Comparison of ENCODE assay signal across 8 mouse cellular contexts in the genomic region with DNA sequence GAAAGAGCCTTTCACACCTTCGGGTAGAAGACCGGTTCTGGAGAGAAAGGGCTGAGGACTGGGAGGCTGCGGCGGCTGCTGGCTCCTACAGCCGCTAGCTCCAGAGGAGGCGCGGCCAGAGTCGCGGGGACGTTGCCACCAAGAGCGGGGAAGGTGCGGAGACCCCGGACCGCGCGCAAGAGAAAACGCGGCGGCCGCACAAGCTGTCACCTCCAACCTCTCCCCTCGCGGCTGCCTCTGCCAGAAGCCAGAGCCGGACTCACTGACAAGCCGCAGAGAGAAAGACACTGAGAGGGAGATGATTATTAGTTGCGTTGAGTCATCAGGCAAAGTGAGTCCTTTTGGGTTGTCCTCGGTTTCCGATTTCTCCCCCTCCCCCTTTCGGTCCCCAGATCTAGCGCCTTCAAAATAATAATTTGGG. TPM values are rescaled to one million over a fixed set of nuclear protein-coding genes. Genes with fewer than 3 reads are reported as not detected.
DNase-seq lines count a peak whose midpoint lies in the region; ATAC-seq and TF ChIP-seq lines count a peak whose summit lies in the region.

No protein-coding gene starts in this region.

- DNase-seq in adrenal gland, adult 2 months: peak; percentile 74
- DNase-seq in adrenal gland, postnatal 4 days (ENCODE audit: low spot score in 2 of 2): no peak
- DNase-seq in 3T3-L1 (ENCODE audit: low read depth, low spot score): peak; percentile 73
- peak; percentile 55 for DNase-seq in embryonic facial prominence, embryonic 11.5 days (ENCODE audit: low spot score)
- DNase-seq in midbrain, postnatal 0 days (ENCODE audit: low spot score): no peak
- DNase-seq in ovary, postnatal 36 days (ENCODE audit: low spot score): no peak
- DNase-seq in thymus, postnatal 14 days: no peak

- H3K27ac ChIP-seq in embryonic facial prominence, embryonic 11.5 days (replicated peaks; ENCODE audit: low read depth, low read length): peak overlapping the region; percentile 94; the same call in 1 of the 2 replicates
- H3K27ac ChIP-seq in intestine, postnatal 0 days (ENCODE audit: low read depth, low read length): no peak overlapping the region
- no peak overlapping the region for H3K27ac ChIP-seq in midbrain, postnatal 0 days (ENCODE audit: low read depth, low read length)

- peak overlapping the region; percentile 87 for H3K4me3 ChIP-seq in embryonic facial prominence, embryonic 11.5 days (ENCODE audit: low read depth, low read length)
- H3K4me3 ChIP-seq in intestine, postnatal 0 days (ENCODE audit: low read depth, low read length): peak overlapping the region; percentile 71
- peak overlapping the region; percentile 44 for H3K4me3 ChIP-seq in midbrain, postnatal 0 days (ENCODE audit: low read depth, low read length)

- no peaks in the 10 kb centered on the region for H3K9me3 ChIP-seq in embryonic facial prominence, embryonic 11.5 days (replicated peaks; ENCODE audit: control insufficient read depth, low read length)
- H3K9me3 ChIP-seq in intestine, postnatal 0 days (ENCODE audit: control insufficient read depth): no peaks in the 10 kb centered on the region
- H3K9me3 ChIP-seq in midbrain, postnatal 0 days (ENCODE audit: low read length): no peaks in the 10 kb centered on the region

- peak overlapping the region; percentile 97 for H3K4me2 ChIP-seq in embryonic facial prominence, embryonic 11.5 days (ENCODE audit: low read depth, low read length)
- peak overlapping the region; percentile 98 for H3K4me2 ChIP-seq in intestine, postnatal 0 days (replicated peaks; ENCODE audit: low read depth)
- H3K4me2 ChIP-seq in midbrain, postnatal 0 days (ENCODE audit: low read depth, low read length, poor library complexity, severe bottlenecking): peak overlapping the region; percentile 98

- 0% methylated on average over 29 of the region's 29 CpGs for WGBS in embryonic facial prominence, embryonic 11.5 days
- WGBS in intestine, postnatal 0 days: 0% methylated on average over 29 of the region's 29 CpGs
- WGBS in midbrain, postnatal 0 days: under 1% methylated on average over 29 of the region's 29 CpGs

- TF ChIP-seq CTCF in intestine, postnatal 0 days (IDR thresholded peaks at IDR 0.05; ENCODE audit: low read depth): no peak
- TF ChIP-seq CTCF in midbrain, postnatal 0 days (IDR thresholded peaks at IDR 0.05): no peak

- peaks cover 4% of the 10 kb centered on the region for H3K4me1 ChIP-seq in embryonic facial prominence, embryonic 11.5 days (ENCODE audit: control insufficient read depth, insufficient read depth, low read length)
- no peaks in the 10 kb centered on the region for H3K4me1 ChIP-seq in intestine, postnatal 0 days (replicated peaks; ENCODE audit: control insufficient read depth, insufficient read depth, low read length)
- H3K4me1 ChIP-seq in midbrain, postnatal 0 days (ENCODE audit: insufficient read depth, low read length): peaks cover 9% of the 10 kb centered on the region; the same call in 1 of the 2 replicates

- ATAC-seq in embryonic facial prominence, embryonic 11.5 days (replicated peaks; ENCODE audit: insufficient number of reproducible peaks, low FRiP score, low TSS enrichment, low read depth): peak; percentile 20
- no peak for ATAC-seq in intestine, postnatal 0 days
- no peak for ATAC-seq in midbrain, postnatal 0 days (ENCODE audit: low FRiP score)

- H3K9ac ChIP-seq in embryonic facial prominence, embryonic 11.5 days (replicated peaks; ENCODE audit: low read length): peak overlapping the region; percentile 97
- peak overlapping the region; percentile 71 for H3K9ac ChIP-seq in intestine, postnatal 0 days (ENCODE audit: low read depth, low read length)
- H3K9ac ChIP-seq in midbrain, postnatal 0 days (replicated peaks; ENCODE audit: low read length, poor library complexity, severe bottlenecking): no peak overlapping the region

- no peaks in the 10 kb centered on the region for H3K36me3 ChIP-seq in embryonic facial prominence, embryonic 11.5 days (replicated peaks; ENCODE audit: control insufficient read depth, insufficient read depth, low read depth, low read length)
- no peaks in the 10 kb centered on the region for H3K36me3 ChIP-seq in intestine, postnatal 0 days (ENCODE audit: control insufficient read depth, insufficient read depth)
- no peaks in the 10 kb centered on the region for H3K36me3 ChIP-seq in midbrain, postnatal 0 days (ENCODE audit: insufficient read depth, low read length)

- peaks cover 19% of the 10 kb centered on the region for H3K27me3 ChIP-seq in embryonic facial prominence, embryonic 11.5 days (ENCODE audit: control insufficient read depth, insufficient read depth, low read length)
- peaks cover 33% of the 10 kb centered on the region for H3K27me3 ChIP-seq in intestine, postnatal 0 days (replicated peaks; ENCODE audit: control insufficient read depth, insufficient read depth, low read length)
- H3K27me3 ChIP-seq in midbrain, postnatal 0 days (ENCODE audit: insufficient read depth, low read length): peaks cover 57% of the 10 kb centered on the region

RNA-seq across cellular contexts. Expression of gene Satb2, which starts 7.0 kb away (rescaled TPM):
- total RNA-seq in adrenal gland, adult 2 months (2021): 1 to 10 TPM; 2.1 to 2.3 TPM
- polyA plus RNA-seq in adrenal gland, adult 2 months (2012; rRNA removed): 0.52 and 1.1 TPM in 2 replicates
- total RNA-seq in adrenal gland, postnatal 4 days (2021): 1 to 10 TPM; 2.6 to 3.2 TPM
- 13.1 and 18.4 TPM in 2 replicates for polyA plus RNA-seq in embryonic facial prominence, embryonic 11.5 days (2014; fragmentation: Nextera tagmentation; extraction: Ambion mirVana)
- polyA plus RNA-seq in intestine, postnatal 0 days (2015; fragmentation: Nextera tagmentation; extraction: Ambion mirVana): 1.6 and 2.4 TPM in 2 replicates
- total RNA-seq in midbrain, postnatal 0 days (2014; rRNA removed): 1.2 TPM in 2 replicates
- polyA plus RNA-seq in midbrain, postnatal 0 days (2015; fragmentation: Nextera tagmentation; extraction: Ambion mirVana): 0.60 and 0.85 TPM in 2 replicates

Comparison
In these comparisons a context has a peak if more than half of its experiments do, and no peak if none do; other contexts are left out.
1. DNase-seq: peak in adrenal gland, adult 2 months (single experiment), 3T3-L1 (single experiment) and embryonic facial prominence, embryonic 11.5 days (single experiment); none in adrenal gland, postnatal 4 days (0 of 2), midbrain, postnatal 0 days (single experiment), ovary, postnatal 36 days (single experiment) and thymus, postnatal 14 days (single experiment).
2. Peak in every context shown above with its lines, with median percentiles within 50 percentile points of each other: H3K4me2 ChIP-seq and H3K4me3 ChIP-seq.